Mouse (Mus musculus) ES-CJ7 (cell line): ENCODE measurements around the gene Slc6a13.
A peak's percentile ranks its signal among the peaks of the same experiment; 100 is the strongest.

ENCODE experiments used
- DNase-seq: peaks from one replicate; pipeline ENCODE4 v3.0.0; 2011; ENCODE audit warnings: low read depth, low spot score

The Slc6a13 gene

DNA sequence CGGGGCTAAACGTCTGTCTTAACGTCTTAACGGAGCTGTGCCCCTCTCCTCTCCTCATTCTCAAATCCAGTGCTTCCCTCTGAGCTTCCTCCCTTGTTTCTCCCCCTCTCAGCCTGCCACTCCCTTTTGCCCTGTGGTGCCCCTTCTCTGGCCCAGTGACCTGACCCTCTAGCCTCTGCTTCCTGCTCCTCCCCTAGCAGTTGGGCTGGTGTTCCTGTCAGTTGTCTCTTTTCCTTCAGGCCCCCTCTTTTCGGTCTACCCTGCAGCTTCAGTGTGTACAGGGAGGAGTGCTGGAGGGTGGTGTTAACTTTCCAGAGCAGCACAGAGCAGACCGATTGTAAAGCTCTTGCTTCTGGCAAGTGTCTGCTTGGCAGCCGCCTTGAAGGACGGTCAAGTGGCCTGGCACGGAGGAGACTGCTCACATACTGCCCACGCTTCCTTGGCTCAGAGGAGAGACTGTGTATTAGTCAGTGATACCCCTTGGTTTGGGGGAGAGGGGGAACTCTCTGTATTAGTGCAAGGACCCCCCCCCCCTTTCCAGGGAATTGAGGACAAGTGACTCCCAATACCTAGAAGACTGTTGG lies 26.6 kb downstream of the Slc6a13 start:
- DNase-seq: no peak

DNA sequence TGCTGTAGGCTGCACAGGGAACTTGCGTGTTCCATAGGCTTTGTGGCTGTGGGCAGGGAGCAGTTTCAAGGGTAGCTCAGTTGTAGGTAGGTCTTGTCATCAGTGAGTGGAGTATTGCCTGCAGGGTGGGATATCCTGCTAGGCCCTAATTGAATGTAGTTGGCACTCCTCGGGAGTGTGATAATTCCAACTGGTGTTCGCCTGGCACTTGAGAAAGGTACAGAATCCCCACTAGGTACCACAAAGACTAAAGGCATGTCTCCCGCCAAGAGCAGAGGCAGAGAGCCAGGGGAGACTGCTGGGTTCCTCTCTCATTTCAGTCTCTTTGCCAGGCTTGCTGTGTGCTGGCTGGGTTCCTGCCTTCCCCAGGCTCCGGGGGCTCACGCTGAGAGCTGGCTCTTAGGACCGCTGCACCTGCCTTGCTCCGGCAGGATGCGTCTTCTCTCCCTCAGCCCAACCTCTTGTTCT lies 28.4 kb downstream of the Slc6a13 start:
- no peak for DNase-seq

DNA sequence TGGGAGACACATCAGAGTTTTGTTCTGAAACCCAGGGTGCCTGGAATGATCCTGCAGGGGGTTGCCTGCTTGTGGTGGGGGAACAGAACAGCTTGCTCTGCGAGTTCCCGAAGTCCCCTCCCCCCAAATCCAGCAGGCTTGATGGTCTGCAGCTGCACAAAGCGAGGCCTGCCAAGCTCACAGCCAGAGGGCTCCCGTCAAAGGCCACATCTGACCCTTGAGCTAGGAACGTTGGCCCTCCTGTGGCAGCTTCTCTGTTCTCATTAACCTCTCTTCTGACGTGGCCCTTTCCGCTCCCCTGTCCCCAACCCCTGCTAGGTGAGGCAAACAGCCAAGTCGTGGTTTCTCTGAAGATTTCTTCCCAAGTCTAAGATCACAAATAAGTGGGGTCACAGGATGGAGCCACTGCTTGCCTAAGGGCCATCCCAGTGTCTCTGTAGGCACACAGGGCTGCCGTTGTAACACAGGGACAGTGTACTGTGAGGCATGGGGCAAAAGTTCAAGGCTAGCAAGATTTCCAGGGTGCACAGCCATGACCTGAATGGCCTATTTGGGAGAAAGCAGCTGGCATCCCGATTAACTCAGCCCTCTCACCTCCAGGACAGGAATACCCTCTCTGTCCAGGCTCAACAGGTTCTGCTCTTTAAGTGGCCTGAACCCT lies 30.0 kb downstream of the Slc6a13 start:
- DNase-seq: no peak

DNA sequence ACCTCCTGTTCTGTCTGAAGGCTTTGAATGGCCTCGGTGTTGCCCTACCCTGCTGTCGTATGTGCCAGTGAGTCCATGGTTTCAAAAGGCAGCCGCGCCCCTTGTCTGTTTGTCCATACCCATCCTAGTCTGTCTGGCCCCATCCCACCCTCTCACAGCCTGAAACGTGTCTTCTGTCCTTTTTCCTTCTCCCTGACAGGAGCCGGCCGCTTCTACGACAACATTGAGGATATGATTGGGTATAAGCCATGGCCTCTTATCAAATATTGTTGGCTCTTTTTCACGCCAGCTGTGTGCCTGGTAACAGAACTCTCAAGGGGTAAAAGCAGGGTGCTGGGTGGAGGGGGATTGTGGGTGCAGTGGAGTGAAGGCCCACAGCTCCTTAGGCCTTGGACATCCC lies 35.8 kb downstream of the Slc6a13 start:
- DNase-seq: no peak

DNA sequence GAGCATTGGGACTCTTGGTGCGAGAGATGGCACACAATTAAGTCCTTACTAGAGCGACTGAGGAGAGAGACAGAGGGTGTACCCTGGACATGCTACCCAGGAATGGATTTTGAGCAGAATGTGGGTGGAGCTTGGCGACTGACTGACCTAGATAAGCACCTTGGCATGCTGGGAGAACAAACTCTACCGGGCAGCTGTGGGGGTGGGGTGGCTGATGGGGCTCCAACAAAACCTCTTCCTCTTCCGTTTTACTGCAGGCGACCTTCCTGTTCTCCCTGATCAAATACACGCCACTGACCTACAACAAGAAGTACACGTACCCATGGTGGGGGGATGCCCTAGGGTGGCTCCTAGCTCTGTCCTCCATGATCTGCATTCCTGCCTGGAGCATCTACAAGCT lies 36.5 kb downstream of the Slc6a13 start:
- DNase-seq: no peak

DNA sequence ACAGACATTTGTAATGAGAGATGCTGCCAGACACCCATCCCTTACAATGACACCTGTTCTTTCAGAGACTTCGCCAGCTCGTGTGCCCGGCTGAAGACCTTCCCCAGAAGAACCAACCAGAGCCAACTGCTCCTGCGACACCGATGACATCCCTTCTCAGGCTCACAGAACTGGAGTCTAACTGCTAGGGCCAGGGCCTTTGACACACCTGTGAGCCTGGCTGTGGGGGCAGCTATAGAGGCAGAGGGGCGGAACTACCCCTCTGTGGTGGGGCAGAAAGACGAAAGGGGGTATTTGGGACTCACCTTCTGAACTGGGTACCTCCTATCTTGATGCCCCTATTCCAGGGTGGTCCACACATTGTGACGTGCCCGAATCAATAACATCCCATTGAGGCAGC lies 37.2 kb downstream of the Slc6a13 start:
- no peak for DNase-seq

DNA sequence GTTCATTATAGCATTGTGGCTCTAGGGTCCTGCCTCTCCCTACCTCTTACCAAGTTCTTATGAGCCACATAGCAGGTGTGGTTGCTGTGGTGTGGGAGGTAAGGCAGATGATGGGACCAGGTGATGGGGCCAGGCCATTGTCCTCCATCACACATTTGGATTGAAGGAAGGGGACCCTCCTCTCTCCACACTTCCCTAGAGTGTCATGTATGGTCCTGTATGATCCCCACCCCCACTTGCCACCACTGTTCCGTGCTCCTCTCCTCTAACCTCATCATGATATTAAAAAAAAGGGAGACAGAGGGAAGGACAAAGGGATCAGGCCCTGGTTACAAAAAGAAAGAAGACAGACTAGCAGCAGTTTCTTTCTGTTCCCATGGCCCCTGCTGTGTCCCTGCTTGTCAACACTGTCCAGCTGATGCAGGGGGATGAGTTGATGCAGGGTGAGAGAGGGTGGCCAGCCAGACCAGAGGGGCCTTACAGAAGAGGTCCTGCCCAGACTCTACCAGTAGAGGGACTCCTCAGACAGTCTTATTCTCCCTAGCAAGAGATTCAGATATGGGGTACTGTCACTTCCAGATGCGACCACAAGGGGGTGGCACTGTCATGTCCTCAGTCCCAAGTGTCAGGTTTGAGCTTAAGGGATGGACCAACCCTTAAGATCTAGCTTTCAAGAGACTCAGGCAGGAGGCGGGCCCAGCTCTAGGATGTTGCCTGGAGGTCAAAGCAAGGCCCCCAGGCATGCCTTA lies 37.9 kb downstream of the Slc6a13 start:
- DNase-seq: peak; percentile 98

DNA sequence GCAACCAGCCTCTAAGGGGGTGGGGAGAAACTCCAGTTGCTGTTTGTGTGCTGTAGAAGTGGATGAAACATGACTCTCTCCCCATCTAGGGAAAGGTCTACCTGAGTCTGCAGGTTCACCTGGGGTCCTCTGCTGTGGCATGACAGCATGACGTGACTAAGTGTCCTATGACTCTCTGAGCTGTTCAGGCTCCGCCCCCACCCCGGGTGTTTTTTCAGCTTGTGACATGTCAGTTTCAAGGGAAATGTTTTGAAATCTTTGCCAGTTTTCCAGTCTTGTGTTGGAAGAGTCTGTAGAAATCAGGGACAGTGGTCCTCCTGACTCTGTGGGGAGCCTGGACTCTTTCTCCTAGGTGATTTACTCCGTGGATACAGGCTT lies 38.5 kb downstream of the Slc6a13 start:
- no peak for DNase-seq

DNA sequence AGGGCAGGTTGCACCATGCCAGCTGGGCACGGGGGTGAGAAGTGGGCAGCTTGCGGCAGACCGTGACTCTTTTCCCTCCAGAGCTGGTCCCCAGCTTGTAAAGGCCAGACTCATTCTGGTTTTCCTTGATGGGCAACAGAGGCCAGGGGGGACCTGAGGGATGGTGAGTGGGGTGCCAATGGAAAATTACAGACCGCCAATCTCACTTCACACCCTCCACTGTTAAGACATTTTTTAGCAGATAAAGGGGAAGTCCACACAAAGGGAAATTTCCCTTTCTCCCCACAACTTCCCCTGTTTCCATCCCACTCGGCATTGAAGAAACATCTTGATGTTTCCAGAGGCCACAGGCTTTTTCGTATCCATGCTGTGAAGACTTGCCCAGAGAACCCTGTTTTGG lies 41.6 kb downstream of the Slc6a13 start:
- DNase-seq: no peak

DNA sequence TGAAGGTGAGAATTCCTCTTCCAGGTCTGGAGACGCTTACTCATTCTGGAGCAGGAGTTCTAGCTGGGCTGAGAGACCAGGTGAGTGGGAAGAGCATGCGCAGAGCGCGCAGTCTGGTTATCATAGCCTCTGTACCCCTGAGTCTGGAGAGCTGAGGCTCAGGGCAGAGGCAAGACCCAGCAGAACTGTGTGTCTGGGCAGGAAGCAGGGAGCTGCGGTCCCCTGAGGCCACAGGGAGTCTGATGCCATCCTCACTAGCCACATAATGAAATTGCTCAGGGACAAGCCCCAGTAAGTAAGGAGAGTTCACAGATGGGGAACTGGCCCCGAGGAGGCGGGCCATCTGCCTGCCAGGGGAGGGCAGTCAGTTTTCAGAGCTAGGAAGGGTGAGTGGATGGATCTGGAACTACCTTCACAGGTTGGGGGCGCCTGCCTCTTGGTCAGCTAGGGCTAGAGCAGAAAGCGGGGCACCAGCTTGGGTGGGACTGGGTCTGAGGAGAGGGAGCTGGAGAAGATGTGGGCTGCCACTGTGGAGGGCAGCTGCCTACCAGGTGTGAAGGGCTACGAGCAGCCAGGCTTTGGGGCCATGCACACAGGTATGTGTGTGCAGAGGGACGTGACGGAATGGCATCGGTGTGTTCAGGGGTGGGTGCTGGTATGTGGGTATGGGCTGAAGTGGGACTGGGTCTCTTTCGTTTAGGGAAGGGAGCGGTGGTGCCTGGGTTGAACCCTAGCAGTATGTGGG lies 43.2 kb downstream of the Slc6a13 start, which contains the start of gene Slc6a12:
Gene Slc6a12 (plus strand): TSS at position 51 of the 745 bp plus-strand sequence.
- no peak for DNase-seq

DNA sequence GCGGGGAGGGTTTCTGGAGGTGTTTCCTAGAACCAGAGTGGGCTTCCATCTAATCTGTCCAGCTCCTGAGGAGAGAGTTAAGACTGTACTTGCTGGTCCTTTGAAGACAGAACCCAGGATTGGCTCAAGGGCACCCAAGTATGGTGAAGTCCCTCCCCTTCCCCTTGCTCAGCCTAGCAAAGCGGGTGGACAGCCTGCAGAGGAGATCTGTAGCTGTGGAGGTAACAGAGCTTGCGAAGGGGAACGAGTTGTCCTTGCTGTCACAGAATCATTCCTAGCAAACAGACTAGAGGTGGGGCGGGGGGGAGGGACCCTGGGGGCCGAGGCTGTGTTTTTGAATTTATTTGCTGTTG lies 43.7 kb downstream of the Slc6a13 start:
- DNase-seq: no peak

DNA sequence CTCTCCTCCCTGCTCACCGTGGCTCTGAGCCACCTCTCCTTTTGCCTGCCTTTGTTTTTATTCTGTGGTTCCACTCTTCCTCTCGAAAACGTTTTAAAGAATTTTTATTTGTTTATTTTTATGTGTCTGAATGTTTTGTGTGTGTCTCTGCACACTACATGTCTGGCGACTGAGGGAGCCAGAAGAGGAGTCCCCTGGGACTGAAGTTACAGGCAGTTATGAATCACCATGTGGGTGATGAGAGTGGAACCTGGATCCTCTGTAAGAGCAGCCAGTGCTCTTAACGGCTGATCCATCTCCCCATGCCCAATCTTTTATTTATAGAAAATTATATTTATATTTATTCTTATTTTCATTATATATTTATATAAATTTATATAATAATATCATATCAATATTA lies 44.3 kb downstream of the Slc6a13 start:
- DNase-seq: no peak

DNA sequence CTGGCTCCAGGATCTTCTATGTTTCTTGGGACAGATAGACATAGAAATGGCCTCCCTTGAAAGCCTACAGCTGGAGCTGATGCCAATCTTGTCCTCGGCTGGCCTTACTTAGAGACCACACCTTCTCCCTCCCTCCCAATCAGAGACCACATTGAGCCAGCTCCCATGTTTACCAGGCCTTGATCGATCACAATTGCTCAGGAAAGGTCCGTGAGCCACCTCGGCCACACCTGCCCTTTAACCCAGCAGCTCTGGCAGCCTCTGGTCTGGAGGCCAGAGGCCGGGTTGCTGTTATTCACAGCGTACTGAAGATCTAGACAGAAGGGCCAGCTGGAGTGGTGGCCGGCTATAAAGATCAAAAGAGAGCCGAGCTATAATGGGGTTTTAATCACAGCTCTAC lies 46.4 kb downstream of the Slc6a13 start:
- no peak for DNase-seq

DNA sequence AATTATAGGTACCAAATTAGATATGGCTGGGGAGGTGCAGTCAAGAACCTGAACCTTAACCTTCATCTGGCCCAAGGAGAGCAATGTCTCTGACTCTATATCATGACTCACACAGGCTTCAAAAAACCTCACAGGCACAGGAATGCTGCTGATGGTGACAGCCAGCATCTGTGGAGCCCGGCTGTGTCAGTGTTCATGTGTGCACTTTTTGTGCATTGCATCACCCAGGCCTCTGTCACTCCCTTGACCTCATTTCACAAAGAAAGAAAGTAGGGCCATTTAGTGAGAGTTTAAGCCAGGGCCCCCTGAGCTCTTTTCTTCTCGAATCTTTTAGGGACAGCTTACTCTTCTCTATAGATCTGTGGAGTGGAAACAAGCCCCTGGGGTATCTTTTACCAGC lies 52.2 kb downstream of the Slc6a13 start:
- DNase-seq: no peak

DNA sequence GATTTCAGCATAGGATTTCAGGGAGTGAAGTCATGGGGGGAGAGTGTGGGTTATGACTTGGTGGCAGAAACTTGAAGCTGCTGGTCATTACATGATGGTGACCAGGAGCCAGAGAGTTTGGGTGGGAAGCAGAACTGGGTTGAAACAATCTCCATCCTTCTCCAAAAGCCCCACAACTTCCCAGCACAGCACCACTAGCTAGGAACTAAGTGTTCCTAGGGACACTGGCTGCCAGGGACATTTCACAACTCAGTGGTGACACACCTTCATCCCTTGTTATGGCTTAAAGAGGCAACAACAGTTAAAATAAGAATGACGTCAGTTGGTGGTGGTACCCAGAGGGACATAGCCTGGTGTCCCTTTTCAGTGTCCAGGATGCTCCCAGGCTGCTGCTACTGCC lies 56.0 kb downstream of the Slc6a13 start:
- no peak for DNase-seq

DNA sequence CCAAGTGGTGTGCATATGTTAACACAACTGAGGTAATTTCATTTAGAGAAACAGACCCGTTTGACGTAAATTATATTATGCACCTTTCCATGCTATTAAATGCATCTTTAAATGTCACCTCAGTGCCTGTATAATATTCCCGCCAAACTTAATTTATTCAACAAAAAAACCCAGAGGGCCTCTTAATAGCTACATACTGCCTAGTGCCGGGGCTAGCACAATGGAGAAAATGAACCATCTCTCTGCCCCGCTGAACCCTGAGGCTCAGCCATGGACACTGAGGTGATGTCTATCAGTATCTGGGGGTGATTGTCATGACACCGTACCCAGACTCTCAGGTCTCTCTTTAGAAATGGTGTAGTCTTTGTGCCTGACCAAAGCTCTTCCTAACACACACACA lies 57.2 kb downstream of the Slc6a13 start:
- no peak for DNase-seq

DNA sequence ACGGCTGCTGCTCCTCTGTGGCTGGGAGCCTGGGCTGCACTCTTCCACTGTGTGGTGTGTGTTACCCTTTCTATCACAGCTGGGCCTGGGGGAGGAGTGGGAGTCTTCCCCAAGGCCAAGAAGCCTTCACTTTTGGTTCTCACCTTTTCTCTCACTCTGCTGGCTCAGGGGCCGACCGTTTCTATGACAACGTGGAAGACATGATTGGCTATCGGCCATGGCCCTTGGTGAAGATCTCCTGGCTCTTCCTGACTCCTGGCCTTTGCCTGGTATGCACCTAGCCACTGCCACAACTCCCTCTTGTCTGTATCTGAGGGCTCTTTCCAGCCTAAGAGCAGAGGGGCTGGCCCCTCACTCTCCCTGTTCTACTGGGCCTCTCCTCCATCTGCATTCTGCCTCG lies 63.0 kb downstream of the Slc6a13 start:
- no peak for DNase-seq

DNA sequence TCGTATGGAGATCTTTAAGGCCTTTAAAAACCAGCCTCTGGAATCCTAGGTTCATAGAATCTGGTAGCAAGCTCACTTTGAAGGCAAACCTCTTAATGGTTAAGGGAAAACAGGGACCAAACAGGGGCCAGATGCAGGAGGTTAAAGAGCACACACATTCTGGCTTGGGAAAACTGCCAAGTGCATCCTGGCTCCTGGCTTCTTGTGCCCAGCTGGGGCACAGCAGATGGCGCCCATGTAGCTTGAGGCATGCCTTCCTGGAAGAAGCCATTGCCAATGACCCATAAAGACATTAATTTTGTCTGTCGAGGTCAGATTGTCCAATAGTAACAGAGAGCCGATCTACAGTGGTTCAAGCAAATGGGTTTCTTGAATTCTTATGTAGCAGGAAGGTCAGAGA lies 63.9 kb downstream of the Slc6a13 start:
- no peak for DNase-seq

DNA sequence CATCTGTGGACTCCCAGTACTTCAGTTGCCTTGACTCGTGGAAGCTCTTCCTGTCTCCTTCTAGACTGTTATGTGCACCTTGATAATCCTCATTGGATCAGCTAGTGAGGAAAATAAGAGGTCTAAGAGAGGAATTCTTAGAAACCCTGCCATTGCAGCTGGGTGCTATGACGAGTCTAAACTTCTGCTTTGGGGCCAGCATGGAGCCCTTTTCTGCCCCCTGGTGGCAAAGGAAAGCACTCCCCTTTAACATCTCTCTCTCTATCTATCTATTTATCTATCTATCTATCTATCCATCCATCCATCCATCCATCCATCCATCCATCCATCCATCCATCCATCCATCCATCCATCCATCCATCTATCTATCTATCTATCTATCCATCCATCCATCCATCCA lies 66.5 kb downstream of the Slc6a13 start:
- peak; percentile 45 for DNase-seq

DNA sequence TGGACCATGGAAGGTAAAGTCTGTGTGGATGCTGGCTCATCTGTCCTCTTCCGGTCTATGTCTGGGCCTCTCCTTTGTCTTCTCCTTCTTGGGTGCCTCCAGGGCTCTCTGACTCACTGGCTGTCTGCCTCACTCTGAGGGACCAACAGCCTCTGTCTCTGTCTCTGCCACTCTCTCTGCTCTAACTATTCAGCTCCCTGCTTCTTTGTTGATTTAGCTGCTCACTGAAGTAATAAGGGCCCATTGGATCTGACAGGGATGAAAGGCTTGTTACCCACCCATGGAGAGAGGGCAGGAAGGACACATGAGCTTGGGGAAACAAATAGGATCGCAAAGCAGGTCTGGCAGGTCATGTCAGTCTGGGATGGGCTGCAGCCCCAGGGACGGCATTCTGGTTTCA lies 67.1 kb downstream of the Slc6a13 start:
- DNase-seq: no peak

DNA sequence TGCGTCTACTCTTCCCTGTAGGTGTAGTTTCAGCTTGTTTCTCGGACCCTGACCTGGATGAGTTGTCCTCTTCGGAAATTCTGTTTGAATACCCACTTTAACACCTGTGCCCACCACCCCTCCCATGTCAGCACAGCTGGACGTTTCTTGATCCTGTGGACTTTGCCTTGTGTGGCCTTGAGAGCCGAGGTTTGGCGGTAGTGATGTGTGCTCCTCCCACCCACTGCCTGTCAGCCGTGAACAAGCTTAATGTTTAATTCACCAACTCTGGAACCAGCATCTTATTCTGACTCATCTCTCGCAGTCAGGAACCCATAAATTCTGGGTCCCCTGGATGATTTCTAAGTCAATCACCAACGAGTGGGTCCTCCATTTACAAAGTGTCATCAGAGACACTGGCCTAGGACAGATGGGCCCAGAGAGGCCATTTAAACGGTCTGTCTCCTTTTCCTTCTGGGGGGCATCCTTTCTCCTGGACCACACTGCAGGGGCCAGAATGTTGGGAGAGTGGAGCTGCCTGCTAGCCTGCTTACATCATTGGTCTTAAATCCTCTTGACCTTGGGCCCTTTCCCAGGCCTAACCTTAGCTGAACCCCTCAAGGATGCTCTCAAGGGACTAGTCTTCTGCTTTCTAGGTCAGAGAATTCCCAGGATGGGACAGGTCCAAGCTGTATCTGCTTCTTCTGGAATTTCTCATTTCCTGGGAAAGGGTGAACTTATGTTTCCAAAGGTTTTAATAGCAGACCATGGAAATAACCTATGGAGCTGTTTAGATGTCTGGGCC lies 71.4 kb downstream of the Slc6a13 start:
- no peak for DNase-seq

DNA sequence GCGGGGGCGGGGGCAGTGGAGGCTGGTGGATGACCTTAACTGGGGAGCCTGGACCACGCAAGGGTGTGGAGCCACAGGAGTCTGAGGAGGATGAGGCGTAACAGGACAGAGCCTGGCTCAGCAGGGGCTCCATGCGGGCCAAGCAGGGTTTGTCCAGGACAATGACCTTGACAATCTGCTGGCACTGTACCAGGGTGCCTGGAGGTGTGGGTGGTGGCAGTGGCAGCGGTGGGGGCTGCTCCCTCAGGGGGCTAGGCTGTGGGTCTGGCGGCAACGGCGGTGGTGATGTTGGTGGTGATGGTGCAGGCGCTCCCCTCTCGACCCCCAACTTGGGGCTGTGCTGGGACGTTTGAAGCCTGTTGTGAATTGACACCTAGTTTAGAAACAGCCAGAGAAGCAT lies 76.1 kb downstream of the Slc6a13 start:
- DNase-seq: no peak
